Mouse (Mus musculus) C2C12 (cell line): ENCODE data around the gene Rtl10.

ENCODE experiments used
- CTCF ChIP-seq: IDR thresholded peaks from one replicate; pipeline ENCODE4 v1.5.1; 2011; ENCODE audit not compliant: control insufficient read depth, insufficient read depth, insufficient read length
- FOSL1 ChIP-seq: IDR thresholded peaks from one replicate; pipeline ENCODE4 v1.8.0; 2011; ENCODE audit warnings: mild to moderate bottlenecking, low read length; ENCODE audit not compliant: poor library complexity, insufficient read depth, severe bottlenecking
- MAX ChIP-seq: IDR thresholded peaks from one replicate; pipeline ENCODE4 v1.6.1; 2011; ENCODE audit warnings: mild to moderate bottlenecking, control low read depth
- MYOD1 ChIP-seq: IDR thresholded peaks from one replicate; pipeline ENCODE4 v1.6.1; 2011; ENCODE audit warnings: low read depth; ENCODE audit not compliant: control insufficient read depth, insufficient read length
- MYOG ChIP-seq: IDR thresholded peaks from one replicate; pipeline ENCODE4 v1.6.1; 2011; ENCODE audit not compliant: control insufficient read depth, insufficient read length; ENCODE audit errors: extremely low read depth
- USF1 ChIP-seq: IDR thresholded peaks from one replicate; pipeline ENCODE4 v1.6.1; 2011; ENCODE audit warnings: low read depth, mild to moderate bottlenecking, control low read depth, moderate library complexity

DNA sequence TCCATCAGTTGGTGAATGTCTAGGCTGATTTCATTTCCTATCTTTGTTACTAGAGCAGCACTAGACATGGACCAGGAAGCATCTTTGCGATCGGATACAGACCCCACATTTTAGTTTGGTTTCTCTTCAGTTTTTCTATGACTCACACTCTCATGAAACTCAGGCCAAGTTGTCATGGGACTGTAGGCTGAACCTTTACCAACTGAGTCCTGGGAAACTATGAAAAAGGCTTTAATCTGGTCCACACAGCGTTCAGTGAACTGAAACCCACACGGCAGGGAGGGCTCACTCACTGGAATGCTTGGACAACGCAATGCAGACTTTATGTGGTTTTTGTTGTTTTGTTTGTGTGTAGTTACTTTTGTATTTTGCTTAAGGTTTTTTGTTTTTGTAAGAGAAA is 30.0 kb downstream of the Rtl10 start:
- TF ChIP-seq USF1 (no peak), CTCF (no peak), MYOD1 (no peak), MYOG (no peak), FOSL1 (no peak), MAX (no peak)
